Mouse (Mus musculus) telencephalon, adult 2 months (tissue): ENCODE measurements at regions not wholly inside any gene's neighbourhood (a gene's known extent, or its start where the extent isn't known, plus 50 kb on each side); places are given as distances from the start of the nearest gene placed in this dataset.
"Not testable (repeated sequence)": the region's sequence is repeated elsewhere in the genome, so short reads cannot be mapped to it uniquely, and the experiment has no call there.

Experiments used
- DNase-seq: peaks from one replicate; pipeline ENCODE4 v3.0.0-alpha.2; 2011; ENCODE audit warnings: low read depth, low spot score

- DNase-seq = peak; percentile 94
These were observed 219.1 kb downstream of the Gm31371 start for GRCm38 (mm10) chr8:20122067-20122925.

- not testable (repeated sequence) for DNase-seq
These were observed 220.4 kb downstream of the Gm31371 start for GRCm38 (mm10) chr8:20123545-20123944.

GRCm38 (mm10) chr8:20135626-20136025, 227.4 kb downstream of the Gm15319 start:
- not testable (repeated sequence) for DNase-seq

- DNase-seq = not testable (repeated sequence)
These were observed 217.6 kb downstream of the Gm15319 start for GRCm38 (mm10) chr8:20145436-20145835.

GRCm38 (mm10) chr8:20151317-20152047, 211.5 kb downstream of the Gm15319 start:
- DNase-seq = not testable (repeated sequence)

GRCm38 (mm10) chr8:20154091-20154490, 208.9 kb downstream of the Gm15319 start:
- DNase-seq = not testable (repeated sequence)
